Mouse (Mus musculus): ENCODE measurements around the gene Cenpb. TPM values are rescaled to one million over a fixed set of nuclear protein-coding genes. Genes with fewer than 3 reads are reported as not detected.
A peak's percentile ranks its signal among the peaks of the same experiment; 100 is the strongest.

Cenpb gene
- polyA plus RNA-seq, 1 experiment from 2014 or later: 12.0 TPM

DNA sequence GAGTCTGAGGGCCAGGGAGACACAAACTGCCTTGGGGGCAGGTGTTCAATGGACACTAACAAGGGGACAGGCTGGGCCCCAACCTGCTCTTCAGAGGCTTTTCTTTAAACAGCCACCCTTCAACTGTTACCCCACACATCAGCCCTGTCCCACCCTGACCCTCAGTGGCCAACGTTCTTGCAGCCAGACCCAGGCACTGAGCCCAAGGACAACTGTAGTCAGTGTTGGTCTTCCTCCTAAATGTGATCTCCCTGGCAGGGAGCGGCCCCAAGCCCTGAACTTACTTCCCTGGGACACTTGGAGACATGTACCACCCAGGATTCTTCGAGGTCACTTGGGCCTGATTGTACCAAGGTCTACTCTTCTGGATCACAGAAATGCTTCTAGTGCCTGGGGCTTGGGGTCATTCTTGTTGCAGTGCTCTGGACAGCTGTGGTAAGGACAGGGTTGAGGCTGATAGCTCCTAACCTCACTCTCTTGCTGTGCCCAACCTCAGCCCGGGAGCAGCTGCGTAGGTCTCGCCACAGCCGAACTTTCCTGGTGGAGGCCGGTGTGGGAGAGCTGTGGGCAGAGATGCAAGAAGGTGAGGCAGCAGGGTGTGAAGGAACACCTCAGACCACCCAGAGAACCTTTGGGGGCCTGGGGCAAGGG is 38.4 kb downstream of the Cenpb start:
- Histone ChIP-seq H3K36me3 (peaks cover 96% of the 10 kb centered on the region), H3K4me2 (no peak overlapping the region), H3K4me1 (peaks cover 10% of the 10 kb centered on the region), H3K9me3 (no peaks in the 10 kb centered on the region), H3K27ac (no peak overlapping the region), H3K4me3 (no peak overlapping the region), H3K27me3 (no peaks in the 10 kb centered on the region), H3K9ac (no peak overlapping the region)
- ATAC-seq (ENCODE audit: insufficient number of reproducible peaks, low FRiP score, low TSS enrichment, low read depth): no peak
- 90% methylated on average over 8 of the region's 8 CpGs for WGBS

GRCm38 (mm10) chr2:131140533-131140905 is 39.3 kb downstream of the Cenpb start:
- Histone ChIP-seq H3K4me2 (no peak overlapping the region), H3K27ac (no peak overlapping the region), H3K9ac (no peak overlapping the region), H3K4me3 (no peak overlapping the region), H3K27me3 (no peaks in the 10 kb centered on the region), H3K9me3 (no peaks in the 10 kb centered on the region), H3K36me3 (peaks cover 94% of the 10 kb centered on the region), H3K4me1 (peaks cover 8% of the 10 kb centered on the region)
- no peak for ATAC-seq (ENCODE audit: insufficient number of reproducible peaks, low FRiP score, low TSS enrichment, low read depth)
- 72% methylated on average over 5 of the region's 5 CpGs for WGBS

GRCm38 (mm10) chr2:131139886-131140532 is 39.9 kb downstream of the Cenpb start:
- ATAC-seq (ENCODE audit: insufficient number of reproducible peaks, low FRiP score, low TSS enrichment, low read depth): no peak
- Histone ChIP-seq H3K36me3 (peaks cover 94% of the 10 kb centered on the region), H3K27me3 (no peaks in the 10 kb centered on the region), H3K9ac (no peak overlapping the region), H3K4me3 (no peak overlapping the region), H3K27ac (no peak overlapping the region; the same call in 1 of the 2 replicates), H3K4me2 (no peak overlapping the region), H3K9me3 (no peaks in the 10 kb centered on the region), H3K4me1 (peaks cover 12% of the 10 kb centered on the region; the same call in 1 of the 2 replicates)
- WGBS: 47% methylated on average over 5 of the region's 5 CpGs

GRCm38 (mm10) chr2:131139287-131139686 is 40.6 kb downstream of the Cenpb start:
- 75% methylated on average over 5 of the region's 5 CpGs for WGBS
- H3K36me3 ChIP-seq: peaks cover 94% of the 10 kb centered on the region
- no peak overlapping the region for H3K27ac ChIP-seq
- no peaks in the 10 kb centered on the region for H3K27me3 ChIP-seq
- H3K4me1 ChIP-seq: peaks cover 12% of the 10 kb centered on the region; the same call in 1 of the 2 replicates
- no peaks in the 10 kb centered on the region for H3K9me3 ChIP-seq
- no peak overlapping the region for H3K4me3 ChIP-seq
- no peak for ATAC-seq (ENCODE audit: insufficient number of reproducible peaks, low FRiP score, low TSS enrichment, low read depth)
- no peak overlapping the region for H3K9ac ChIP-seq
- no peak overlapping the region for H3K4me2 ChIP-seq

DNA sequence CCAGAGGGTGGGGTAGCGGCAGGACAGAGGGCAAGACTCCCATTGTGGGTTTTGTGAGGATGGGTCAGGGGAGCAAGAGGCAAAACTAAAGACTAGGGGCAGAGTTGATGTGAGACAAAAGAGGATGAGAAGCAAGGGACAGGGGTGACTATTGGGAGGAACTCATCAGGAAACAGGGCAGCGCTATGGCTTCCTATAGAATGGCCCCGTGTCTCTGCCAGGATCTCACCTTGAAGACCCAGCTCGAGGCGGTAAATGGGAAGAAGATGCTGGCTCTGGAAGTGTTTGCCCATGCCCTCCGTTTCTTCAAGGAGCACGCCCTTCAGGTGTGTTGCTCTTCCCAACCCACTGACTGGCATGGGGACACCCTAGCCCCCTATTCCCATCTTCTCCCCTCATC is 41.1 kb downstream of the Cenpb start:
- peaks cover 96% of the 10 kb centered on the region for H3K36me3 ChIP-seq
- no peak overlapping the region for H3K4me3 ChIP-seq
- H3K4me1 ChIP-seq: peaks cover 12% of the 10 kb centered on the region; the same call in 1 of the 2 replicates
- ATAC-seq (ENCODE audit: insufficient number of reproducible peaks, low FRiP score, low TSS enrichment, low read depth): no peak
- H3K4me2 ChIP-seq: no peak overlapping the region
- no peaks in the 10 kb centered on the region for H3K27me3 ChIP-seq
- H3K9me3 ChIP-seq: no peaks in the 10 kb centered on the region
- no peak overlapping the region for H3K27ac ChIP-seq
- WGBS: 87% methylated on average over 7 of the region's 7 CpGs
- no peak overlapping the region for H3K9ac ChIP-seq

DNA sequence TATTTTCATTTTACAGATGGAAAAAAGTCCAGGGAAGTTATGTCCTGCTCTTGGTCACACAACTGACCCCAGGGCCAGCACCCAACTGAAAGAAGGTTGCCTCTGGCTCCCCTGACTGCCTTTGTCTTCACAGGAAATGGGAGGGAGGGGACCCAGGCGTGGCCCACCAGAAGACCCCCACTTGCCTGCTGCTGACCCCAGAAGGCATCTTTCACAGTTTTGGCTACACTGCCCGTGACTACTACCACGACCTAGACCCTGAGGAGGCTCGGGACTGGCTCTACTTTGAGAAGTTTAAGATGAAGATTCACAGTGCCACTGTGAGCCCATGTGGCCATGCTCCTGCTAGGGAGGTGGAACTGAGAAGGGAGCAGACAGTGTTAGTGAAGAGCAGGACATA is 41.6 kb downstream of the Cenpb start:
- no peak overlapping the region for H3K4me2 ChIP-seq
- no peaks in the 10 kb centered on the region for H3K9me3 ChIP-seq
- H3K27me3 ChIP-seq: no peaks in the 10 kb centered on the region
- 84% methylated on average over 4 of the region's 4 CpGs for WGBS
- H3K36me3 ChIP-seq: peaks cover 92% of the 10 kb centered on the region
- no peak overlapping the region for H3K4me3 ChIP-seq
- H3K27ac ChIP-seq: no peak overlapping the region
- H3K4me1 ChIP-seq: peaks cover 12% of the 10 kb centered on the region; the same call in 1 of the 2 replicates
- ATAC-seq (ENCODE audit: insufficient number of reproducible peaks, low FRiP score, low TSS enrichment, low read depth): no peak
- no peak overlapping the region for H3K9ac ChIP-seq

- H3K27ac ChIP-seq: no peak overlapping the region
- H3K9ac ChIP-seq: no peak overlapping the region
- H3K36me3 ChIP-seq: peaks cover 67% of the 10 kb centered on the region
- no peak for ATAC-seq (ENCODE audit: insufficient number of reproducible peaks, low FRiP score, low TSS enrichment, low read depth)
- H3K4me1 ChIP-seq: 0 out of 2 replicates have a peak, but pooled peaks cover 4% of the 10 kb centered on the region
- no peak overlapping the region for H3K4me3 ChIP-seq
- no peak overlapping the region for H3K4me2 ChIP-seq
- H3K27me3 ChIP-seq: no peaks in the 10 kb centered on the region
- no peaks in the 10 kb centered on the region for H3K9me3 ChIP-seq
- WGBS: 57% methylated on average over 11 of the region's 11 CpGs
Measured at GRCm38 (mm10) chr2:131135521-131136139, 44.2 kb downstream of the Cenpb start.

- H3K4me2 ChIP-seq: no peak overlapping the region
- H3K27me3 ChIP-seq: no peaks in the 10 kb centered on the region
- H3K4me3 ChIP-seq: no peak overlapping the region
- WGBS: 73% methylated on average over 8 of the region's 8 CpGs
- peaks cover 60% of the 10 kb centered on the region for H3K36me3 ChIP-seq
- H3K9ac ChIP-seq: peak overlapping the region; percentile 8; the same call in 1 of the 2 replicates
- ATAC-seq (ENCODE audit: insufficient number of reproducible peaks, low FRiP score, low TSS enrichment, low read depth): no peak
- H3K9me3 ChIP-seq: no peaks in the 10 kb centered on the region
- 0 out of 2 replicates have a peak, but pooled peaks cover 4% of the 10 kb centered on the region for H3K4me1 ChIP-seq
- H3K27ac ChIP-seq: 0 out of 2 replicates have a peak overlapping the region, but pooled peaks have one; percentile 35
Measured at GRCm38 (mm10) chr2:131134826-131135400, 45.0 kb downstream of the Cenpb start.

- Histone ChIP-seq H3K27me3 (no peaks in the 10 kb centered on the region), H3K4me1 (0 out of 2 replicates have a peak, but pooled peaks cover 4% of the 10 kb centered on the region), H3K4me2 (no peak overlapping the region), H3K9ac (no peak overlapping the region), H3K27ac (0 out of 2 replicates have a peak overlapping the region, but pooled peaks have one; percentile 35), H3K9me3 (no peaks in the 10 kb centered on the region), H3K36me3 (peaks cover 55% of the 10 kb centered on the region), H3K4me3 (no peak overlapping the region)
- ATAC-seq (ENCODE audit: insufficient number of reproducible peaks, low FRiP score, low TSS enrichment, low read depth): no peak
- WGBS: 57% methylated on average over 1 of the region's 1 CpGs
Measured at GRCm38 (mm10) chr2:131134381-131134780, 45.5 kb downstream of the Cenpb start.

- WGBS: 75% methylated on average over 9 of the region's 9 CpGs
- H3K4me3 ChIP-seq: no peak within 1 kb of the TSS
- no peak within 1 kb of the TSS for H3K9ac ChIP-seq
- H3K4me1 ChIP-seq: peaks cover 10% of the 10 kb centered on the region
- no peaks in the 10 kb centered on the region for H3K27me3 ChIP-seq
- no peak within 1 kb of the TSS for H3K4me2 ChIP-seq
- H3K9me3 ChIP-seq: no peaks in the 10 kb centered on the region
- peaks cover 41% of the 10 kb centered on the region for H3K36me3 ChIP-seq
- ATAC-seq (ENCODE audit: insufficient number of reproducible peaks, low FRiP score, low TSS enrichment, low read depth): no peak
- no peak within 1 kb of the TSS; the same call in 1 of the 2 replicates for H3K27ac ChIP-seq
Measured at GRCm38 (mm10) chr2:131132930-131133547, 46.8 kb downstream of the Cenpb start, which contains the start of gene Gm11037. Gm11037 (plus strand) TSS chr2:131133497.

DNA sequence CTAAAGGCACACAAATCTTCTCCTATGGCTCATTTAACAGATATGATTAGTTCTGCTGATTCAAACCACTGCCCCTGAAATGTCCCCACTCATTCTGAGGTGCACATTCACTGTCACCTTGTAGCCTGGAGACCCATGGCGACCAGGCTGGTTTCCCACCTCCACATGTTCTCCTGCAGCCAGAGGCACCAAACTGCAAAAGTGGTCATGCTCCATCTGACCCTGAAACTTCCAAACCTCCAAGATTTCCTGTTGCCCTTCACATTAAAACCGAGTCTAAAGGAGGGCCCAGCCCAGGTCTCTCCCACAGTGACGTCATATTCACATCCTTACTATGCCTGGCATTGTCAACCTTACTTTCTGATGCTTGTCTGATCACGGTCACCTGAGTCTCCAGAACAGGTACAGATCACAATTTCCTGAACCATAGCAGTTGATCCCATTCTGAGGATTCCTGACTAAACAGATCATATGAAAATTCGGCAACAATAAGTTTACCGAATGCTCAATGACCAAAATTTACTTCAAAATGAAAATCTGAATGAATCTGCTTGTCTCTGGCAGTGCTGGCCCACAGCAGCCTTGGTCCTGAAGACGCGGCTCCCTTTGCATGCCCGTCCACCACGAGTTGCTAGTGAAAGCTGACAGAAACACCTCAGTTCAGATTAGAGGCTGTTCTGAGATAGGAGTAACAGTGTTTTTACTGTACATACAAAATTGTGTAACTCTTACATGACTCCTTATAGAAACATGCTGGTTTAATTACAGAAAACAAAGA is 47.6 kb downstream of the Cenpb start:
- no peaks in the 10 kb centered on the region for H3K9me3 ChIP-seq
- no peak overlapping the region for H3K27ac ChIP-seq
- H3K9ac ChIP-seq: no peak overlapping the region
- peaks cover 17% of the 10 kb centered on the region for H3K4me1 ChIP-seq
- H3K4me2 ChIP-seq: no peak overlapping the region
- H3K4me3 ChIP-seq: no peak overlapping the region
- H3K36me3 ChIP-seq: peaks cover 34% of the 10 kb centered on the region
- 72% methylated on average over 10 of the region's 10 CpGs for WGBS
- ATAC-seq (ENCODE audit: insufficient number of reproducible peaks, low FRiP score, low TSS enrichment, low read depth): no peak
- no peaks in the 10 kb centered on the region for H3K27me3 ChIP-seq
